Mouse (Mus musculus) cerebellum, postnatal 10 days (tissue): Measurements from ENCODE around the gene Capn7.

ENCODE experiments used
- DNase-seq, 2 experiments: peaks; one replicate each; pipeline ENCODE4 v3.0.0; 2021; ENCODE audit warnings: mixed read lengths in 2 of 2

Capn7 gene

GRCm38 (mm10) chr14:31336369-31337155, at the start of gene Capn7:
Gene Capn7, plus strand, starts transcription at chr14:31336638.
- DNase-seq, result peak; percentile 100

- DNase-seq, result no peak
Observed at GRCm38 (mm10) chr14:31313192-31313591, 23.2 kb upstream of the Capn7 start.

GRCm38 (mm10) chr14:31316613-31317012, 19.8 kb upstream of the Capn7 start:
- DNase-seq, result no peak

- DNase-seq, result no peak
Observed at GRCm38 (mm10) chr14:31317754-31318153, 18.7 kb upstream of the Capn7 start.

- no peak for DNase-seq
Observed at GRCm38 (mm10) chr14:31319546-31319945, 16.9 kb upstream of the Capn7 start.

- no peak for DNase-seq
Observed at GRCm38 (mm10) chr14:31321181-31321580, 15.3 kb upstream of the Capn7 start.

- no peak for DNase-seq
Observed at GRCm38 (mm10) chr14:31322191-31322590, 14.2 kb upstream of the Capn7 start.

GRCm38 (mm10) chr14:31323189-31323588, 13.2 kb upstream of the Capn7 start:
- DNase-seq, result no peak

GRCm38 (mm10) chr14:31323849-31324792, 12.3 kb upstream of the Capn7 start, which contains the start of gene Dnah1:
Gene Dnah1, minus strand, starts transcription at chr14:31323896.
- peak; percentile 22 to 36 for DNase-seq

- peak in 1 of 2 experiments; percentile 23 for DNase-seq
Observed at GRCm38 (mm10) chr14:31324851-31325250, 11.6 kb upstream of the Capn7 start.

GRCm38 (mm10) chr14:31325551-31325950, 10.9 kb upstream of the Capn7 start:
- no peak for DNase-seq

- DNase-seq, result no peak
Observed at GRCm38 (mm10) chr14:31326770-31327169, 9.7 kb upstream of the Capn7 start.

- DNase-seq, result no peak
Observed at GRCm38 (mm10) chr14:31327196-31327595, 9.2 kb upstream of the Capn7 start.

- DNase-seq, result no peak
Observed at GRCm38 (mm10) chr14:31327681-31328080, 8.8 kb upstream of the Capn7 start.

GRCm38 (mm10) chr14:31329741-31330140, 6.7 kb upstream of the Capn7 start:
- no peak for DNase-seq

- DNase-seq, result no peak
Observed at GRCm38 (mm10) chr14:31330957-31331356, 5.5 kb upstream of the Capn7 start.

- peak; percentile 22 to 54 for DNase-seq
Observed at GRCm38 (mm10) chr14:31335765-31336164, 673 bp upstream of the Capn7 start.

- DNase-seq, result no peak
Observed at GRCm38 (mm10) chr14:31337406-31337805, 968 bp downstream of the Capn7 start.

GRCm38 (mm10) chr14:31337947-31338346, 1.5 kb downstream of the Capn7 start:
- DNase-seq, result no peak

- DNase-seq, result no peak
Observed at GRCm38 (mm10) chr14:31343241-31343640, 6.8 kb downstream of the Capn7 start.

- no peak for DNase-seq
Observed at GRCm38 (mm10) chr14:31345367-31345766, 8.9 kb downstream of the Capn7 start.

GRCm38 (mm10) chr14:31362236-31362635, 25.8 kb downstream of the Capn7 start:
- DNase-seq, result no peak

- DNase-seq, result no peak
Observed at GRCm38 (mm10) chr14:31364589-31364988, 28.2 kb downstream of the Capn7 start.

GRCm38 (mm10) chr14:31365350-31365749, 28.9 kb downstream of the Capn7 start:
- peak; percentile 93 to 95 for DNase-seq
